Mouse (Mus musculus): ENCODE measurements around the gene Styxl1.

DNA sequence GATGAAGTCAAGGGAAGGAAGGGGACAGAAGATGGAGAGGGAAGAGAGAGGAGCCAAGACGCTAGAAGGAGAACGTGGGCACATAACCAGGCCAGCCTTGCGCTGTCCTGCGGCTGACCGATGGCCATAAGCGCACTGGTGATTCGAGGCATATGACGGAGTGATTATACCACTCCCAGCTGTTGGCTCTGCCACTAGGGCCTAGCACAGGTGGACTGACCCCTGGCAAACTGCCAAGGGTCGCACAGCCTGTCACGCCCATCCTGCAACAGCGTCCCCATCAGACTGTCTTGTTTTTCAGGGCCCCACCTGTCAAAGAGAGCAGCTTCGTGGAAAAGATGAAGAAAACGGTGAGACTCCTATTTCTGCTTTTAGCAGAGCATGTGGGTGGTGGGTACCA is 49.8 kb downstream of the Styxl1 start:
- no peak for TF ChIP-seq CTCF (IDR thresholded peaks at IDR 0.05; ENCODE audit: borderline replicate concordance, control insufficient read depth, extremely low read depth, insufficient read depth, low read length, poor library complexity)
- no peak for TF ChIP-seq POLR2A (IDR thresholded peaks at IDR 0.05; ENCODE audit: control insufficient read depth, extremely low read depth, insufficient read depth, low read length, poor library complexity)

All from thymus, adult 2 months (tissue).